Mouse (Mus musculus) ES-Bruce4 (cell line): Measurements from ENCODE around the gene Rgs3.

Experiments
- CTCF ChIP-seq: IDR thresholded peaks from one replicate; pipeline ENCODE4 v1.8.1; 2011; ENCODE audit warnings: low read depth, low read length
- EP300 ChIP-seq: IDR thresholded peaks from 2 replicates; pipeline ENCODE4 v1.6.1; 2011; ENCODE audit warnings: low read depth, low read length; ENCODE audit not compliant: insufficient read depth
- POLR2A ChIP-seq: IDR thresholded peaks from one replicate; pipeline ENCODE4 v1.8.1; 2011; ENCODE audit warnings: low read length; ENCODE audit not compliant: insufficient read depth

- TF ChIP-seq EP300 (no peak), POLR2A (no peak), CTCF (no peak)
Measured at GRCm38 (mm10) chr4:62738996-62739395, 179.3 kb downstream of the Rgs3 start.
